Mouse (Mus musculus) neural tube, embryonic 15.5 days (tissue): ENCODE measurements around the gene Emg1. TPM values are rescaled to one million over a fixed set of nuclear protein-coding genes. Genes with fewer than 3 reads are reported as not detected.

ENCODE experiments used
- ATAC-seq: fragments of 200-750 bp; cut with Nextera tagmentation; 2 replicates; pipeline ENCODE4 v1.8.0; 2017; ENCODE audit warnings: mild to moderate bottlenecking, moderate TSS enrichment, moderate library complexity; ENCODE audit not compliant: low FRiP score
- H3K27ac ChIP-seq: fragments of 300-500 bp; sonication (generic); replicated peaks from 2 replicates; pipeline ENCODE4 v1.5.1; 2015; ENCODE audit warnings: mild to moderate bottlenecking, inconsistent platforms
- H3K27me3 ChIP-seq: fragments of 300-500 bp; sonication (generic); replicated peaks from 2 replicates; pipeline ENCODE4 v1.6.1; 2015; ENCODE audit warnings: inconsistent platforms
- H3K36me3 ChIP-seq: fragments of 300-500 bp; sonication (generic); 2 replicates; pipeline ENCODE4 v1.6.1; 2015; ENCODE audit warnings: inconsistent platforms
- H3K4me1 ChIP-seq: fragments of 300-500 bp; sonication (generic); 2 replicates; pipeline ENCODE4 v1.6.1; 2015; ENCODE audit warnings: inconsistent platforms
- H3K4me2 ChIP-seq: fragments of 300-500 bp; sonication (generic); 2 replicates; pipeline ENCODE4 v1.6.1; 2015; ENCODE audit warnings: inconsistent platforms, mild to moderate bottlenecking, moderate library complexity
- H3K4me3 ChIP-seq: fragments of 300-500 bp; sonication (generic); replicated peaks from 2 replicates; pipeline ENCODE4 v1.5.1; 2015; ENCODE audit warnings: mild to moderate bottlenecking, inconsistent platforms
- H3K9ac ChIP-seq: fragments of 300-500 bp; sonication (generic); replicated peaks from 2 replicates; pipeline ENCODE4 v1.6.1; 2015; ENCODE audit warnings: mild to moderate bottlenecking, inconsistent platforms
- H3K9me3 ChIP-seq: fragments of 300-500 bp; sonication (generic); replicated peaks from 2 replicates; pipeline ENCODE4 v1.6.1; 2016; ENCODE audit warnings: inconsistent platforms
- WGBS: fragments of 180-500 bp; shearing (Covaris S2); methylation state at CpG from one replicate; pipeline ENCODE4 v1.1.7; 2015; ENCODE audit warnings: mixed read lengths; 5-methylcytosine and 5-hydroxymethylcytosine counted together
- microRNA counts: library from miRNA; unstranded; fragments of <30 nt; microRNA quantifications from one replicate; lab custom pipeline; 2016
- microRNA-seq: library from miRNA; unstranded; fragments of <30 nt; microRNA quantifications from one replicate; pipeline ENCODE4, GENCODE M21; 2017
- polyA plus RNA-seq: library from polyadenylated mRNA; unstranded; fragments of >200 nt; fragmentation: Nextera tagmentation; extraction: Ambion mirVana; gene quantifications from 2 replicates; pipeline ENCODE4 v1.2.1, GENCODE M21; 2015

Gene Emg1
- polyA plus RNA-seq, 1 experiment from 2014 or later: 99.9 TPM

- Histone ChIP-seq H3K27me3 (no peaks in the 10 kb centered on the region), H3K4me2 (no peak overlapping the region), H3K27ac (no peak overlapping the region), H3K9ac (no peak overlapping the region), H3K4me1 (peaks cover 18% of the 10 kb centered on the region), H3K36me3 (no peaks in the 10 kb centered on the region), H3K9me3 (no peaks in the 10 kb centered on the region), H3K4me3 (no peak overlapping the region)
- no peak for ATAC-seq
- 96% methylated on average over 10 of the region's 10 CpGs for WGBS
Observed at GRCm38 (mm10) chr6:124665011-124665410, 47.0 kb downstream of the Emg1 start.

GRCm38 (mm10) chr6:124664256-124664655, 47.7 kb downstream of the Emg1 start:
- 90% methylated on average over 7 of the region's 7 CpGs for WGBS
- Histone ChIP-seq H3K4me2 (peak overlapping the region; percentile 82), H3K36me3 (no peaks in the 10 kb centered on the region), H3K27me3 (no peaks in the 10 kb centered on the region), H3K4me1 (peaks cover 18% of the 10 kb centered on the region), H3K4me3 (no peak overlapping the region), H3K9ac (no peak overlapping the region), H3K27ac (no peak overlapping the region), H3K9me3 (no peaks in the 10 kb centered on the region)
- ATAC-seq: no peak

- no peaks in the 10 kb centered on the region for H3K36me3 ChIP-seq
- ATAC-seq: no peak
- H3K4me2 ChIP-seq: peak overlapping the region; percentile 82
- no peaks in the 10 kb centered on the region for H3K27me3 ChIP-seq
- peak overlapping the region; percentile 67 for H3K9ac ChIP-seq
- H3K4me1 ChIP-seq: peaks cover 18% of the 10 kb centered on the region
- no peaks in the 10 kb centered on the region for H3K9me3 ChIP-seq
- peak overlapping the region; percentile 80 for H3K27ac ChIP-seq
- WGBS: 21% methylated on average over 13 of the region's 13 CpGs
- peak overlapping the region; percentile 82 for H3K4me3 ChIP-seq
Observed at GRCm38 (mm10) chr6:124663424-124663795, 48.6 kb downstream of the Emg1 start.

GRCm38 (mm10) chr6:124662477-124663423, 49.2 kb downstream of the Emg1 start, which contains the start of gene Lpcat3:
Gene Lpcat3 (plus strand): TSS chr6:124663027.
- H3K27ac ChIP-seq: peak within 1 kb of the TSS; percentile 80
- H3K9me3 ChIP-seq: no peaks in the 10 kb centered on the region
- H3K9ac ChIP-seq: peak within 1 kb of the TSS; percentile 67
- no peaks in the 10 kb centered on the region for H3K36me3 ChIP-seq
- under 1% methylated on average over 60 of the region's 87 CpGs for WGBS
- no peaks in the 10 kb centered on the region for H3K27me3 ChIP-seq
- ATAC-seq: peak; percentile 98
- H3K4me1 ChIP-seq: peaks cover 18% of the 10 kb centered on the region
- H3K4me3 ChIP-seq: peak within 1 kb of the TSS; percentile 82
- peak within 1 kb of the TSS; percentile 82 for H3K4me2 ChIP-seq

GRCm38 (mm10) chr6:124661995-124662394, 50.0 kb downstream of the Emg1 start:
- no peaks in the 10 kb centered on the region for H3K36me3 ChIP-seq
- H3K4me2 ChIP-seq: peak overlapping the region; percentile 82
- 26% methylated on average over 6 of the region's 6 CpGs for WGBS
- H3K4me1 ChIP-seq: peaks cover 18% of the 10 kb centered on the region
- peak overlapping the region; percentile 67 for H3K9ac ChIP-seq
- no peak for ATAC-seq
- H3K4me3 ChIP-seq: peak overlapping the region; percentile 82
- no peaks in the 10 kb centered on the region for H3K27me3 ChIP-seq
- peak overlapping the region; percentile 80 for H3K27ac ChIP-seq
- H3K9me3 ChIP-seq: no peaks in the 10 kb centered on the region

GRCm38 (mm10) chr6:124661156-124661806, 50.7 kb downstream of the Emg1 start:
- no peak for ATAC-seq
- no peak overlapping the region for H3K4me2 ChIP-seq
- H3K4me1 ChIP-seq: peaks cover 18% of the 10 kb centered on the region
- WGBS: 92% methylated on average over 4 of the region's 4 CpGs
- no peaks in the 10 kb centered on the region for H3K9me3 ChIP-seq
- H3K27ac ChIP-seq: no peak overlapping the region
- no peak overlapping the region for H3K4me3 ChIP-seq
- H3K36me3 ChIP-seq: no peaks in the 10 kb centered on the region
- H3K9ac ChIP-seq: no peak overlapping the region
- H3K27me3 ChIP-seq: no peaks in the 10 kb centered on the region

- H3K4me1 ChIP-seq: peaks cover 7% of the 10 kb centered on the region
- no peak overlapping the region for H3K4me3 ChIP-seq
- WGBS: no CpG with 5 or more reads among the region's 2 CpGs
- ATAC-seq: no peak
- H3K9ac ChIP-seq: no peak overlapping the region
- no peak overlapping the region for H3K27ac ChIP-seq
- H3K36me3 ChIP-seq: no peaks in the 10 kb centered on the region
- H3K9me3 ChIP-seq: no peaks in the 10 kb centered on the region
- H3K4me2 ChIP-seq: no peak overlapping the region
- no peaks in the 10 kb centered on the region for H3K27me3 ChIP-seq
Observed at GRCm38 (mm10) chr6:124658067-124658466, 53.9 kb downstream of the Emg1 start.

- WGBS: 78% methylated on average over 6 of the region's 6 CpGs
- no peaks in the 10 kb centered on the region for H3K36me3 ChIP-seq
- no peaks in the 10 kb centered on the region for H3K27me3 ChIP-seq
- no peak overlapping the region for H3K4me2 ChIP-seq
- H3K9me3 ChIP-seq: no peaks in the 10 kb centered on the region
- H3K4me1 ChIP-seq: no peaks in the 10 kb centered on the region
- H3K9ac ChIP-seq: no peak overlapping the region
- H3K4me3 ChIP-seq: no peak overlapping the region
- no peak for ATAC-seq
- no peak overlapping the region for H3K27ac ChIP-seq
Observed at GRCm38 (mm10) chr6:124655893-124656292, 56.1 kb downstream of the Emg1 start.

MicroRNAs within 50 kb of the gene (microRNA counts, 519-probe panel; counts per million panel counts)
- microRNA mmu-miR-141 (lab: Ali Mortazavi, UCI): 2,238 counts per million, percentile 50 among the panel's probes with 10 or more counts
- microRNA mmu-miR-200c (lab: Ali Mortazavi, UCI): 2,838 counts per million, percentile 67 among the panel's probes with 10 or more counts

Small RNA genes lying within 50 kb of the gene (microRNA-seq; reads per million reads assigned to microRNA genes)
- gene Mir141 (3.6 reads per million, percentile 14 among the genes with 10 or more reads in this experiment), gene Mir200c (35.1 reads per million, percentile 39 among the genes with 10 or more reads in this experiment)

Other genes with a start within 250 kb of the Emg1 start
- 135 and 160 TPM in 2 replicates for gene Clstn3, start 247.4 kb downstream of the Emg1 start, polyA plus RNA-seq
- 0.40 and 0.69 TPM in 2 replicates for gene C1rl, start 219.1 kb downstream of the Emg1 start, polyA plus RNA-seq
- 0.31 and 1.4 TPM in 2 replicates for gene C1ra, start 199.8 kb downstream of the Emg1 start, polyA plus RNA-seq
- gene C1s1, start 169.8 kb downstream of the Emg1 start, polyA plus RNA-seq: 1.1 and 2.8 TPM in 2 replicates
- gene C1rb, start 141.9 kb downstream of the Emg1 start, polyA plus RNA-seq: not detected in 2 replicates
- 0.20 TPM in 1 of 2 replicates, not detected in the other for gene C1s2, start 76.1 kb downstream of the Emg1 start, polyA plus RNA-seq
- 47.2 and 56.6 TPM in 2 replicates for gene Lpcat3, start 49.2 kb downstream of the Emg1 start, polyA plus RNA-seq
- 267 and 291 TPM in 2 replicates for gene Phb2, start 158 bp upstream of the Emg1 start, polyA plus RNA-seq
- 4.8 and 24.7 TPM in 2 replicates for gene Ptpn6, start 26.5 kb upstream of the Emg1 start, polyA plus RNA-seq
- gene Grcc10, start 29.2 kb upstream of the Emg1 start, polyA plus RNA-seq: 572 and 623 TPM in 2 replicates
- 0.17 TPM in 1 of 2 replicates, not detected in the other for gene Gm45234, start 43.8 kb upstream of the Emg1 start, polyA plus RNA-seq
- 23.1 and 24.0 TPM in 2 replicates for gene Atn1, start 44.3 kb upstream of the Emg1 start, polyA plus RNA-seq
- gene Eno2, start 57.5 kb upstream of the Emg1 start, polyA plus RNA-seq: 197 and 226 TPM in 2 replicates
- gene Lrrc23, start 67.5 kb upstream of the Emg1 start, polyA plus RNA-seq: 1.5 and 1.7 TPM in 2 replicates
- gene Spsb2, start 96.5 kb upstream of the Emg1 start, polyA plus RNA-seq: 7.9 and 9.2 TPM in 2 replicates
- gene Tpi1, start 102.1 kb upstream of the Emg1 start, polyA plus RNA-seq: 481 and 545 TPM in 2 replicates
- gene Usp5, start 117.3 kb upstream of the Emg1 start, polyA plus RNA-seq: 190 and 199 TPM in 2 replicates
- gene Cdca3, start 117.4 kb upstream of the Emg1 start, polyA plus RNA-seq: 23.7 and 52.8 TPM in 2 replicates
- 0.69 and 0.70 TPM in 2 replicates for gene Gnb3, start 128.1 kb upstream of the Emg1 start, polyA plus RNA-seq
- gene P3h3, start 145.6 kb upstream of the Emg1 start, polyA plus RNA-seq: 22.2 and 24.0 TPM in 2 replicates
- 28.9 and 33.8 TPM in 2 replicates for gene Gpr162, start 151.8 kb upstream of the Emg1 start, polyA plus RNA-seq
- 0.17 and 0.61 TPM in 2 replicates for gene Cd4, start 176.0 kb upstream of the Emg1 start, polyA plus RNA-seq
- 3.2 and 3.5 TPM in 2 replicates for gene Lag3, start 199.5 kb upstream of the Emg1 start, polyA plus RNA-seq
- 637 and 745 TPM in 2 replicates for gene Ptms, start 207.9 kb upstream of the Emg1 start, polyA plus RNA-seq
- 543 and 603 TPM in 2 replicates for gene Mlf2, start 219.2 kb upstream of the Emg1 start, polyA plus RNA-seq